Mouse (Mus musculus) testis, adult 2 months (tissue): ENCODE measurements at regions not wholly inside any gene's neighbourhood (a gene's known extent, or its start where the extent isn't known, plus 50 kb on each side); places are given as distances from the start of the nearest gene placed in this dataset.
A peak's percentile ranks its signal among the peaks of the same experiment; 100 is the strongest.

ENCODE experiments used
- H3K27ac ChIP-seq: fragments of 200-500 bp; 2 replicates; pipeline ENCODE4 v1.5.1; 2012; ENCODE audit warnings: low read depth, low read length; ENCODE audit not compliant: control insufficient read depth, insufficient read depth
- H3K27me3 ChIP-seq: fragments of 200-500 bp; 2 replicates; pipeline ENCODE4 v1.6.1; 2012; ENCODE audit warnings: mild to moderate bottlenecking, low read length, moderate library complexity; ENCODE audit not compliant: control insufficient read depth, insufficient read depth
- H3K36me3 ChIP-seq: fragments of 200-500 bp; 2 replicates; pipeline ENCODE4 v1.6.1; 2012; ENCODE audit warnings: mild to moderate bottlenecking, low read length; ENCODE audit not compliant: control insufficient read depth, insufficient read depth
- H3K4me1 ChIP-seq: fragments of 200-500 bp; 2 replicates; pipeline ENCODE4 v1.6.1; 2012; ENCODE audit warnings: low read length; ENCODE audit not compliant: control insufficient read depth, insufficient read depth
- H3K4me3 ChIP-seq: fragments of 200-500 bp; 2 replicates; pipeline ENCODE4 v1.5.1; 2012; ENCODE audit warnings: low read depth, mild to moderate bottlenecking, low read length, moderate library complexity, mixed read lengths; ENCODE audit not compliant: control insufficient read depth
- CTCF ChIP-seq: fragments of 200-500 bp; IDR thresholded peaks from 2 replicates; pipeline ENCODE4 v1.5.1; 2012; ENCODE audit warnings: low read depth, mild to moderate bottlenecking, inconsistent platforms, low read length, moderate library complexity; ENCODE audit not compliant: control insufficient read depth, insufficient read depth, insufficient replicate concordance
- POLR2A ChIP-seq: fragments of 200-500 bp; IDR thresholded peaks from 2 replicates; pipeline ENCODE4 v1.6.1; 2012; ENCODE audit warnings: low read depth, mild to moderate bottlenecking, inconsistent platforms, low read length, moderate library complexity; ENCODE audit not compliant: control insufficient read depth

DNA sequence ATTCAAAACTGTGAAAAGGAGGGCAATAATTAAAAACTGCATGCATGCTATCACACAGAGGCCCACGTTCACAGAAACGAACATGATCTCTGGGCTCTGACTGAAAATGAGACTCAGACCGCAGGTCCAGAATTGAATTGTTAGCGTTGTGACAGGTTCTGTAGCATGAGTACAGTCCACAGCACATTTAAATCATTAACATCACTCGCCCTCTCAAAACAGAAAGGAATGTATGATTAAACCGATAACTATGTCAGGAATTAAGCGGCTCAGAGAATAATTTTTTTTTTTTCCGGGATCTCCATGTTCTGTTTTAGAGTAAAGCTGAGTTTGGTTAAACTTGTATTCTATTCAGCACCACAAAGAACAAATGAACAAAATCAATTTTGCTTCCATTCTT is 634.3 kb upstream of the Pitx2 start:
- TF ChIP-seq POLR2A = no peak
- Histone ChIP-seq H3K27me3 (no peaks in the 10 kb centered on the region), H3K4me3 (no peak overlapping the region), H3K36me3 (no peaks in the 10 kb centered on the region), H3K27ac (no peak overlapping the region), H3K4me1 (no peaks in the 10 kb centered on the region)

DNA sequence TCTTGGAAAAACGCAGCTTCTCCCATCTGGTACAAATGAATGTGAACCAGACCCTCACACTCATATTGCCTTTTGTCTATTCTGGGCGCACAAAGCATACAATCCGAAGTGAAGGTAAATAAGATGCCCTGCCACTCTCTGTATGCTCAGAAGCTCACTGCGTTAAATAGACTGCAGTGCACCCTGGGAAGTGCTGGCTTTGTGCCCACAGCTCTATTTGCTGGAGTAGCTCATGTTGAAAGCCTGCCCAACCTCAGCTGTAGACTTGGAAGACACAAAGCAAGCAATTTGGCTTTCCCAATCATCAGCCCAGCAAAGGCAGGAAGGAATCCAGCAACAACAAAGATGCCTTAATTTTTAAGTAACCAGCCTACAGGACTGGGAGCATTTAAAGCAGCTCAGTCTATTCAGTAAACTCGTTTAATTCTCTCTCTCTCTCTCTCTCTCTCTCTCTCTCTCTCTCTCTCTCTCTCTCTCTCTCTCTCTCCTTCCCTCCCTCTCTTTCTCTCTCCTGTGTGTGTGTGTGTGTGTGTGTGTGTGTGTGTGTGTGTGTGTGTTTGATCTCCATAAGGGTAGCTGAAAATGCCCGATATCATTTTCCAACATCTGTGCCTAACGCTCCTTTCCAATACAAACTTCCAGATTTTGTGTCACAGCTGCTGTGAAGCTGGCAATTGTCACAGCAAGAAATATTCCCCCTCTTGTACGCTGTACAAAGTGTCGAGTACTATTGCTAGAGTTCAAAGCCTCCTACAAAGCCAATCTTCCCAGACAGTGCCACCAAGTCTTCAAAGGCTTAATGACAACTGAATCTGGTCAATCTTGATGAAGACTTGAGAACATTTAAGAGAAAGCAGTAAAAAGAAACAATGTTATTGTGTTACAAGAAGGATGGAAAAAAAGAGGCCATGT is 650.5 kb upstream of the Fam241a start:
- TF ChIP-seq CTCF (no peak), POLR2A (no peak)
- Histone ChIP-seq H3K4me3 (no peak overlapping the region), H3K4me1 (no peaks in the 10 kb centered on the region), H3K27me3 (no peaks in the 10 kb centered on the region), H3K27ac (no peak overlapping the region), H3K36me3 (no peaks in the 10 kb centered on the region)

DNA sequence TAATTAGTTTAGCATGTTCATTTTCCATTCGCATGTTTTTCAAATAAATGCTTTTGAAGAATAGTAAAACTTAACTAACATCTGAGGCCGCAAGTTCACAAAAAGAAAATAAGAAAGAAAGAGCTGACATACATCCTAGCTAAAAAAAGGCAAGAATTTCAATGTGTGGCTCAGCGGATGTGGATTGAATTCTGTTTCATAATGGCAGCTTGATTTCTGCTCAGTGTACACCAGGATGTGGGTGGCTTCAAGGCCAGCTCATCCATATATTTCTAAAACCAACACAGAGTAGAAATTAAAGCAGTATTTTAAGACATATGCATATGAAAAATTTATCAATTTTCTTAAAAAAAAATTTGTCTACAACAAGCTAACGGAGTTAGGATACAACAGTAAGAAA is 629.3 kb upstream of the Fam241a start:
- no peaks in the 10 kb centered on the region for H3K36me3 ChIP-seq
- no peaks in the 10 kb centered on the region for H3K27me3 ChIP-seq
- H3K4me3 ChIP-seq = no peak overlapping the region
- H3K4me1 ChIP-seq = no peaks in the 10 kb centered on the region
- no peak overlapping the region for H3K27ac ChIP-seq
- TF ChIP-seq POLR2A = no peak
- no peak for TF ChIP-seq CTCF

DNA sequence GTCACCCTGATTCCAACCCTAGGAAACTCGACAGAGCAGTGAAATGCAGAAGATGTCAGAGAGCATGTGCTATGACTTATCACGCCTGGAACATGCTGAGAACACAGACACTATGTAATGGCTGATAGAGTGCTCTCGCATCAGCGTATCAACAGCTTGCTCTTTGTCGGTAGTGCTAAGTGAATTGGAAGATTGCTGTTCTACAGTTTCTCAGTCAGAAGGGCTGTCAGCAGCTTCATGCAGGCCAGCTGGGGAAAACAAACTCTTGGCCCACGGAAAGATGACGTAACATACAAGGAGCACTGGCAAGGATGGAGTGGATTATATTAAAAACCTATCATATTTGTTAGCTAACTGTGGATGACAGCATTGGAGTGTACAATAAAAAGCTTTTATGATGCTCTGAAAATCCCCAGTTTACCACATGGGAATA is 624.6 kb upstream of the Fam241a start:
- TF ChIP-seq CTCF = no peak
- TF ChIP-seq POLR2A = no peak
- H3K27ac ChIP-seq = no peak overlapping the region
- H3K27me3 ChIP-seq = no peaks in the 10 kb centered on the region
- no peaks in the 10 kb centered on the region for H3K36me3 ChIP-seq
- peak overlapping the region; percentile 8; the same call in 1 of the 2 replicates for H3K4me3 ChIP-seq
- peaks cover 2% of the 10 kb centered on the region; the same call in 1 of the 2 replicates for H3K4me1 ChIP-seq

DNA sequence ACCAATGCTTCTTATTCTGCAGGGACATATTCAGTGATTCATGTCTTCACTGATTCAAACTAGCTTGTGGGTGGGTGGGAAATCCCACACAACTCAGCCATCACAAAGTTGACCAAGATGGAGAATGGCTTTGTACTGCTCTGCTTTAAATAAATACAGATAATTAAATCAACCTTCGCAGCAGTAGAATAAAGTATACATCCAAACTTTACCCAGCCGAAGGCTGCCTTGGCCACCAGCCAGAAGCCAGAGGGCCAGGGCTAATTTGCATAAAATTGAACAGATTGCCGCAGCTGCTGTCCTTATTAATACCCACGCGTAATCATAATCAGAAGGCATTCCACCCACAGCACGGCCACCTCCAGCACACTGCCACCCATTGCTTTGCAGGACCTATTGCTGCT is 623.8 kb upstream of the Fam241a start:
- no peak overlapping the region for H3K27ac ChIP-seq
- TF ChIP-seq CTCF (no peak), POLR2A (no peak)
- no peak overlapping the region for H3K4me3 ChIP-seq
- H3K36me3 ChIP-seq = no peaks in the 10 kb centered on the region
- H3K27me3 ChIP-seq = no peaks in the 10 kb centered on the region
- peaks cover 2% of the 10 kb centered on the region; the same call in 1 of the 2 replicates for H3K4me1 ChIP-seq

DNA sequence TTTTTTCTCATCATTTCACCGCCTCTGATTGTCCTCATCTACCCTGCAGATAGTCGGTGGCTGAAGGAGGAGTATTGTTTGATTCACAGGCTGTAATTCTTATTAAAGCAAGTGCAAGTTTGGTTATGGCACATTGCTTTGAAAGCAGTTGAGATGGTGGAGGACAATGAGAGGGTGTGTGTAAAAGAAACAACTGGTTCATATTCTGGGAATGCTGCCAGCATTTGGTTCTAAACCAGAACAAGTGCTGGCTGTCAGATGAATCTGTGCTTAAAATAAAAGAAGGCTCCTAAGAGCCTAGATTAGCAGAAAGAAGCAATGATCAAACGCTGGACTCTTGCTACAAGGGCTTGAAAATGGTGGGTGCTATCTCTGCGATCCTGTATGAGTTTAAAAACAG is 622.7 kb upstream of the Fam241a start:
- Histone ChIP-seq H3K4me1 (peaks cover 2% of the 10 kb centered on the region; the same call in 1 of the 2 replicates), H3K27me3 (no peaks in the 10 kb centered on the region), H3K4me3 (no peak overlapping the region), H3K27ac (no peak overlapping the region), H3K36me3 (no peaks in the 10 kb centered on the region)
- no peak for TF ChIP-seq POLR2A
- TF ChIP-seq CTCF = no peak

DNA sequence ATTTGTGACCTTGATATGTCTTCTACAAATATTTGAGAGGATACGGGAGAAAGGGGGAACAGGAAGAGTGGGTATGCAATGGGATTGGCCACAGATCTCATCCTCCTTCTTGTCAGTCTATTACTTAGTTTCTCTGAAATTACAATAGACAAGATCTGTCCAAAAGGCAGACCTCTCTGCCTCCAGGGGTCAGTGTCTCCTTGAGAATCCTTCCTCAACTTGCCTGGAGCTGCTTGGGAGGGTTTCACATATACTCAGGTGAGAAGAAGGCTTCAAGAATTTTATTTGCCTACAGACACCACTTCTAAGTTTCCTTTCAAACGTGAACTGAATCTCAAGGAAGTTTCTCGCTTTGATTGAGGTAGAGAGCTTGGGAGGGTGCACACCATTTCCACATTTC is 575.0 kb upstream of the Fam241a start:
- no peak overlapping the region for H3K4me3 ChIP-seq
- no peaks in the 10 kb centered on the region for H3K36me3 ChIP-seq
- H3K27me3 ChIP-seq = no peaks in the 10 kb centered on the region
- H3K4me1 ChIP-seq = no peaks in the 10 kb centered on the region
- TF ChIP-seq POLR2A (no peak), CTCF (no peak)
- H3K27ac ChIP-seq = no peak overlapping the region
